8 mouse cellular contexts compared by ENCODE assay signal in genomic region chr17:45478234-45478825, GRCm38 (mm10). TPM values are rescaled to one million over a fixed set of nuclear protein-coding genes. Genes with fewer than 3 reads are reported as not detected.
DNase-seq lines count a peak whose midpoint lies in the region; ATAC-seq and TF ChIP-seq lines count a peak whose summit lies in the region.

No protein-coding gene starts in this region.

- WGBS in kidney, embryonic 14.5 days, result 16% methylated on average over 12 of the region's 12 CpGs
- 15% methylated on average over 12 of the region's 12 CpGs for WGBS in kidney, adult 2 months
- 16% methylated on average over 12 of the region's 12 CpGs for WGBS in limb, embryonic 14.5 days

- no peak for ATAC-seq in kidney, embryonic 14.5 days (ENCODE audit: low FRiP score, low TSS enrichment)
- no peak for ATAC-seq in limb, embryonic 14.5 days (ENCODE audit: low FRiP score, low read depth)

- no peak overlapping the region for H3K27ac ChIP-seq in kidney, embryonic 14.5 days (ENCODE audit: low read depth, low read length)
- H3K27ac ChIP-seq in kidney, adult 2 months (ENCODE audit: insufficient read depth, low read depth, low read length), result no peak overlapping the region
- no peak overlapping the region for H3K27ac ChIP-seq in limb, embryonic 14.5 days (replicated peaks; ENCODE audit: low read depth, low read length)

- TF ChIP-seq CTCF in kidney, adult 2 months (conservative IDR thresholded peaks at IDR 0.05; ENCODE audit: insufficient read depth, insufficient read length, low read depth, low read length), result peak; percentile 97

- no peak overlapping the region for H3K4me3 ChIP-seq in kidney, embryonic 14.5 days (ENCODE audit: low read length)
- no peak overlapping the region for H3K4me3 ChIP-seq in kidney, adult 2 months (ENCODE audit: insufficient read depth, low read depth, low read length)
- no peak overlapping the region for H3K4me3 ChIP-seq in limb, embryonic 14.5 days (replicated peaks; ENCODE audit: low read length)

- no peaks in the 10 kb centered on the region for H3K9me3 ChIP-seq in kidney, embryonic 14.5 days (ENCODE audit: control insufficient read depth, low read length)
- H3K9me3 ChIP-seq in limb, embryonic 14.5 days (ENCODE audit: control insufficient read depth, low read length), result no peaks in the 10 kb centered on the region

- no peak for TF ChIP-seq POLR2A in kidney, adult 2 months (IDR thresholded peaks at IDR 0.05; ENCODE audit: low read depth, low read length)
- 0 out of 2 replicates have a peak, but pooled peaks have one; percentile 21 for TF ChIP-seq POLR2A in limb, embryonic 14.5 days (IDR thresholded peaks at IDR 0.05; ENCODE audit: borderline replicate concordance, extremely low read depth, insufficient read depth, insufficient read length)

- DNase-seq in kidney, adult 18-20 months, result peak; percentile 81
- peak; percentile 88 to 92 for DNase-seq in cerebellum, postnatal 36 days
- peak; percentile 69 for DNase-seq in gastrocnemius, postnatal 14 days
- DNase-seq in kidney, adult 2 months, result peak; percentile 71
- DNase-seq in limb, embryonic 14.5 days (ENCODE audit: low spot score), result peak; percentile 68
- DNase-seq in monocyte, adult 2 months (ENCODE audit: low read depth in 1 of 2, low spot score in 2 of 2), result peak; percentile 48 to 70
- peak; percentile 85 for DNase-seq in splenic B cell, adult 2 months (ENCODE audit: low read depth, low spot score)

- H3K36me3 ChIP-seq in kidney, embryonic 14.5 days (ENCODE audit: control insufficient read depth, insufficient read depth, low read length), result no peaks in the 10 kb centered on the region
- no peaks in the 10 kb centered on the region for H3K36me3 ChIP-seq in kidney, adult 2 months (ENCODE audit: control insufficient read depth, insufficient read depth, low read length)
- H3K36me3 ChIP-seq in limb, embryonic 14.5 days (ENCODE audit: control insufficient read depth, insufficient read depth, low read length), result no peaks in the 10 kb centered on the region
- H3K36me3 ChIP-seq in splenic B cell, adult 2 months (ENCODE audit: control insufficient read depth, insufficient read depth, low read length, poor library complexity, severe bottlenecking), result no peaks in the 10 kb centered on the region

- H3K9ac ChIP-seq in kidney, embryonic 14.5 days (ENCODE audit: low read depth, low read length), result no peak overlapping the region
- no peak overlapping the region for H3K9ac ChIP-seq in limb, embryonic 14.5 days (ENCODE audit: low read depth, low read length, severe bottlenecking)

- H3K27me3 ChIP-seq in kidney, embryonic 14.5 days (ENCODE audit: control insufficient read depth, insufficient read depth, low read length), result peaks cover 14% of the 10 kb centered on the region; the same call in 1 of the 2 replicates
- no peaks in the 10 kb centered on the region for H3K27me3 ChIP-seq in kidney, adult 2 months (replicated peaks; ENCODE audit: control insufficient read depth, insufficient read depth, low read length)
- no peaks in the 10 kb centered on the region for H3K27me3 ChIP-seq in limb, embryonic 14.5 days (ENCODE audit: control insufficient read depth, insufficient read depth, low read length)
- H3K27me3 ChIP-seq in splenic B cell, adult 2 months (ENCODE audit: control insufficient read depth, insufficient read depth, low read length, poor library complexity, severe bottlenecking), result no peaks in the 10 kb centered on the region; the same call in 1 of the 2 replicates

- intact Hi-C loops in gastrocnemius, postnatal 14 days (cut with DNase I; ENCODE audit: low total_unique reads), result no loop called here

- H3K4me1 ChIP-seq in kidney, embryonic 14.5 days (ENCODE audit: control insufficient read depth, insufficient read depth, low read length), result no peaks in the 10 kb centered on the region
- H3K4me1 ChIP-seq in kidney, adult 2 months (ENCODE audit: control insufficient read depth, insufficient read depth, low read length), result no peaks in the 10 kb centered on the region
- H3K4me1 ChIP-seq in limb, embryonic 14.5 days (ENCODE audit: control insufficient read depth, insufficient read depth, low read length), result no peaks in the 10 kb centered on the region; the same call in 1 of the 2 replicates

- H3K4me2 ChIP-seq in kidney, embryonic 14.5 days (replicated peaks; ENCODE audit: low read depth, low read length), result no peak overlapping the region
- no peak overlapping the region for H3K4me2 ChIP-seq in limb, embryonic 14.5 days (replicated peaks; ENCODE audit: low read depth, low read length, severe bottlenecking)

RNA-seq across cellular contexts. Expression of gene Spats1, which starts 3.1 kb away (rescaled TPM):
- 0.46 and 0.76 TPM in 2 replicates for polyA plus RNA-seq in kidney, embryonic 14.5 days (2014; fragmentation: Nextera tagmentation; extraction: Ambion mirVana)
- under 1 TPM in 1 of 2 experiments, not detected in 1; 0.20 TPM for total RNA-seq in gastrocnemius, postnatal 14 days (2021)
- 0.19 and 0.45 TPM in 2 replicates for polyA plus RNA-seq in kidney, adult 2 months (2012; rRNA removed)
- polyA plus RNA-seq in limb, embryonic 14.5 days (2012; rRNA removed), result 0.29 and 0.44 TPM in 2 replicates
- polyA plus RNA-seq in limb, embryonic 14.5 days (2014; fragmentation: Nextera tagmentation; extraction: Ambion mirVana), result 0.39 and 0.62 TPM in 2 replicates

RNA-seq across cellular contexts. Expression of gene Aars2, which starts 28.3 kb away (rescaled TPM):
- polyA plus RNA-seq in kidney, embryonic 14.5 days (2014; fragmentation: Nextera tagmentation; extraction: Ambion mirVana), result 11.8 and 18.5 TPM in 2 replicates
- 10 to 100 TPM; 15.0 to 16.0 TPM for total RNA-seq in gastrocnemius, postnatal 14 days (2021)
- polyA plus RNA-seq in kidney, adult 2 months (2012; rRNA removed), result 16.2 and 17.6 TPM in 2 replicates
- polyA plus RNA-seq in limb, embryonic 14.5 days (2012; rRNA removed), result 20.8 and 22.2 TPM in 2 replicates
- 13.0 and 15.4 TPM in 2 replicates for polyA plus RNA-seq in limb, embryonic 14.5 days (2014; fragmentation: Nextera tagmentation; extraction: Ambion mirVana)

RNA-seq across cellular contexts. Expression of gene Cdc5l, which starts 44.8 kb away (rescaled TPM):
- 69.3 and 73.5 TPM in 2 replicates for polyA plus RNA-seq in kidney, embryonic 14.5 days (2014; fragmentation: Nextera tagmentation; extraction: Ambion mirVana)
- total RNA-seq in gastrocnemius, postnatal 14 days (2021), result 10 to 100 TPM; 31.3 to 33.9 TPM
- polyA plus RNA-seq in kidney, adult 2 months (2012; rRNA removed), result 8.9 and 10.9 TPM in 2 replicates
- polyA plus RNA-seq in limb, embryonic 14.5 days (2012; rRNA removed), result 27.1 and 38.0 TPM in 2 replicates
- 62.5 and 71.4 TPM in 2 replicates for polyA plus RNA-seq in limb, embryonic 14.5 days (2014; fragmentation: Nextera tagmentation; extraction: Ambion mirVana)

RNA-seq across cellular contexts. Expression of gene Tcte1, which starts 44.9 kb away (rescaled TPM):
- 0.61 and 0.70 TPM in 2 replicates for polyA plus RNA-seq in kidney, embryonic 14.5 days (2014; fragmentation: Nextera tagmentation; extraction: Ambion mirVana)
- not detected for total RNA-seq in gastrocnemius, postnatal 14 days (2021)
- 0.08 and 0.09 TPM in 2 replicates for polyA plus RNA-seq in kidney, adult 2 months (2012; rRNA removed)
- 0.04 TPM in 1 of 2 replicates, not detected in the other for polyA plus RNA-seq in limb, embryonic 14.5 days (2012; rRNA removed)
- polyA plus RNA-seq in limb, embryonic 14.5 days (2014; fragmentation: Nextera tagmentation; extraction: Ambion mirVana), result 0.74 and 0.90 TPM in 2 replicates
